Mouse (Mus musculus): ENCODE results near the gene Dmgdh.

Gene Dmgdh

DNA sequence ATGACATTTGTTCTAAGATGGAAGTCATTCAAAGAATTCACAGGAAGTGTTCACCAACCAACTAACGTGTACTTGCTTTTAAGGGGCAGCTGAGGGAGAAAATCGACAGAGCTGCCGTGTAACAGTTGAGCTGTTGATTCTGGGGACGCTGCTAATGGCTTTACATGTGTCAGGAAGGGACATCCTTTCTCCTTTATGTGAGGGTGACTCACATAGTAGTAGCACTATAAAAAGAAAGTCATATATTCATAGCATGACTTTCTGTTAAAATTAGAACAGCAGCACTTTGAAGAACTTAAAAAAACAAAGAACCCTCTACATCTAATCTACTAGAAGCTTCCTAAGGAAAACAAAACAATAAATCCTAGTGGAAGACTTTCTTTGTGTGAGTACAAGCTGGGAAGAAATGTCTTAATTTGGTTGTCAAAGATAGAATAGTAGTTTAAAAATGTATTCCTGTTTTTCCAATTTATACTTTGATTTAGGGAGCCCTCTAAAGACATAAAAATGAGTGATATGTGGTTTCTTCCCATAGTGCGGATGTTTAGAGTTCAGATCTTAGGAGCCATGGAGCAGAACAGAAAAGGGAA lies 122.9 kb downstream of the Dmgdh start:
- ChIA-PET CTCF (no interaction called here), POLR2A (interaction anchor here in 1 of 4 experiments (0.6 kb wide), 1 partner anchor 333 kb away, joined by 3 read pairs; no protein-coding TSS in a partner anchor)
